Mouse (Mus musculus): Measurements from ENCODE around the gene Trpc1. TPM values are rescaled to one million over a fixed set of nuclear protein-coding genes. Genes with fewer than 3 reads are reported as not detected.
A peak's percentile ranks its signal among the peaks of the same experiment; 100 is the strongest.

Gene Trpc1
- total and polyA plus RNA-seq, 3 experiments: 0.15 to 0.50 TPM; not detected in 1

- H3K9me3 ChIP-seq (replicated peaks; ENCODE audit: insufficient read depth, low read length): no peaks in the 10 kb centered on the region
- peaks cover 0 to 6% of the 10 kb centered on the region in 2 experiments; a peak in 2 of 4 replicates for H3K4me1 ChIP-seq (ENCODE audit: control insufficient read depth in 1 of 2, insufficient read depth in 2 of 2, low read length in 2 of 2)
- peaks cover 6 to 13% of the 10 kb centered on the region in 2 experiments for H3K27me3 ChIP-seq (ENCODE audit: control insufficient read depth in 1 of 2, insufficient read depth in 2 of 2, low read length in 2 of 2)
- H3K4me3 ChIP-seq (ENCODE audit: control insufficient read depth in 1 of 2, insufficient read depth in 1 of 2, low read depth in 2 of 2, low read length in 2 of 2): peak overlapping the region; percentile 73 to 84; a peak in 3 of 4 replicates
- DNase-seq (ENCODE audit: low read depth, low spot score): peak; percentile 10
- no peaks in the 10 kb centered on the region; the same call in 1 of the 2 replicates for H3K79me2 ChIP-seq (ENCODE audit: control insufficient read depth, insufficient read depth, low read length, poor library complexity)
- H3K36me3 ChIP-seq (ENCODE audit: control insufficient read depth in 1 of 2, insufficient read depth in 2 of 2, low read length in 2 of 2): no peaks in the 10 kb centered on the region
- TF ChIP-seq SMC3 (IDR thresholded peaks at IDR 0.05; ENCODE audit: low read depth, low read length) (no peak), GABPA (IDR thresholded peaks at IDR 0.05; ENCODE audit: low read depth, low read length) (no peak), MAX (IDR thresholded peaks at IDR 0.05; ENCODE audit: low read length) (no peak), NELFE (IDR thresholded peaks at IDR 0.05; ENCODE audit: low read depth, low read length) (no peak), RCOR1 (IDR thresholded peaks at IDR 0.05; ENCODE audit: low read depth, low read length) (no peak), MAFK (IDR thresholded peaks at IDR 0.05; ENCODE audit: borderline replicate concordance, low read depth, low read length) (no peak), USF2 (IDR thresholded peaks at IDR 0.05; ENCODE audit: borderline replicate concordance in 1 of 2, insufficient read depth in 1 of 2, low read depth in 1 of 2, low read length in 2 of 2) (no peak), MAZ (IDR thresholded peaks at IDR 0.05; ENCODE audit: low read depth, low read length) (no peak), ZNF384 (IDR thresholded peaks at IDR 0.05; ENCODE audit: low read depth, low read length) (no peak), POLR2AphosphoS5 (IDR thresholded peaks at IDR 0.05; ENCODE audit: borderline replicate concordance, low read depth, low read length) (no peak)
- no peak overlapping the region for H3K27ac ChIP-seq (ENCODE audit: control insufficient read depth, low read depth, low read length)
- H3K9ac ChIP-seq (ENCODE audit: control insufficient read depth, low read depth, low read length, poor library complexity, severe bottlenecking): peak overlapping the region; percentile 74; the same call in 1 of the 2 replicates
These were observed 680 bp downstream of the Trpc1 start for GRCm38 (mm10) chr9:95749461-95749928.

GRCm38 (mm10) chr9:95747298-95747697 lies 2.9 kb downstream of the Trpc1 start:
- Histone ChIP-seq H3K4me3 (ENCODE audit: control insufficient read depth in 1 of 2, insufficient read depth in 1 of 2, low read depth in 2 of 2, low read length in 2 of 2) (no peak overlapping the region), H3K27ac (ENCODE audit: control insufficient read depth, low read depth, low read length) (no peak overlapping the region), H3K9ac (ENCODE audit: control insufficient read depth, low read depth, low read length, poor library complexity, severe bottlenecking) (no peak overlapping the region), H3K36me3 (ENCODE audit: control insufficient read depth in 1 of 2, insufficient read depth in 2 of 2, low read length in 2 of 2) (no peaks in the 10 kb centered on the region), H3K27me3 (ENCODE audit: control insufficient read depth in 1 of 2, insufficient read depth in 2 of 2, low read length in 2 of 2) (peaks cover 6 to 9% of the 10 kb centered on the region in 2 experiments), H3K9me3 (replicated peaks; ENCODE audit: insufficient read depth, low read length) (no peaks in the 10 kb centered on the region), H3K4me1 (ENCODE audit: control insufficient read depth in 1 of 2, insufficient read depth in 2 of 2, low read length in 2 of 2) (peaks cover 0 to 6% of the 10 kb centered on the region in 2 experiments; a peak in 2 of 4 replicates), H3K79me2 (ENCODE audit: control insufficient read depth, insufficient read depth, low read length, poor library complexity) (no peaks in the 10 kb centered on the region; the same call in 1 of the 2 replicates)
- TF ChIP-seq TBP (IDR thresholded peaks at IDR 0.05; ENCODE audit: low read depth, low read length) (no peak), USF2 (IDR thresholded peaks at IDR 0.05; ENCODE audit: borderline replicate concordance in 1 of 2, insufficient read depth in 1 of 2, low read depth in 1 of 2, low read length in 2 of 2) (no peak), RAD21 (IDR thresholded peaks at IDR 0.05; ENCODE audit: low read depth, low read length) (no peak), ETS1 (IDR thresholded peaks at IDR 0.05; ENCODE audit: low read depth, low read length) (no peak), POLR2A (IDR thresholded peaks at IDR 0.05; ENCODE audit: control insufficient read depth in 1 of 2, insufficient read depth in 1 of 2, low read depth in 1 of 2, low read length in 2 of 2, poor library complexity in 1 of 2) (no peak), MAX (IDR thresholded peaks at IDR 0.05; ENCODE audit: low read length) (no peak), NRF1 (IDR thresholded peaks at IDR 0.05; ENCODE audit: insufficient read depth, low read depth, low read length, poor library complexity, severe bottlenecking) (no peak), MAZ (IDR thresholded peaks at IDR 0.05; ENCODE audit: low read depth, low read length) (no peak), USF1 (IDR thresholded peaks at IDR 0.05; ENCODE audit: low read depth, low read length) (no peak), E2F4 (IDR thresholded peaks at IDR 0.05; ENCODE audit: borderline replicate concordance, low read depth, low read length) (no peak), ZKSCAN1 (IDR thresholded peaks at IDR 0.05; ENCODE audit: low read depth, low read length) (no peak), SMC3 (IDR thresholded peaks at IDR 0.05; ENCODE audit: low read depth, low read length) (no peak), CHD1 (IDR thresholded peaks at IDR 0.05; ENCODE audit: low read depth, low read length) (no peak), HCFC1 (IDR thresholded peaks at IDR 0.05; ENCODE audit: low read depth, low read length) (no peak)
- no peak for DNase-seq (ENCODE audit: low read depth, low spot score)

Measured in MEL (cell line).